Mouse (Mus musculus) neural tube, embryonic 12.5 days (tissue): ENCODE measurements at regions not wholly inside any gene's neighbourhood (a gene's known extent, or its start where the extent isn't known, plus 50 kb on each side); places are given as distances from the start of the nearest gene placed in this dataset.
A peak's percentile ranks its signal among the peaks of the same experiment; 100 is the strongest.

Source experiments
- ATAC-seq: fragments of 200-750 bp; cut with Nextera tagmentation; 2 replicates; pipeline ENCODE4 v1.8.0; 2017; ENCODE audit warnings: low read depth, mild to moderate bottlenecking, moderate TSS enrichment, moderate library complexity; ENCODE audit not compliant: low FRiP score
- H3K27ac ChIP-seq: fragments of 300-500 bp; sonication (generic); 2 replicates; pipeline ENCODE4 v1.5.1; 2016
- H3K27me3 ChIP-seq: fragments of 300-500 bp; sonication (generic); replicated peaks from 2 replicates; pipeline ENCODE4 v1.6.1; 2016; ENCODE audit warnings: mild to moderate bottlenecking
- H3K36me3 ChIP-seq: fragments of 300-500 bp; sonication (generic); 2 replicates; pipeline ENCODE4 v1.6.1; 2016; ENCODE audit warnings: mild to moderate bottlenecking
- H3K4me1 ChIP-seq: fragments of 300-500 bp; sonication (generic); 2 replicates; pipeline ENCODE4 v1.6.1; 2016
- H3K4me2 ChIP-seq: fragments of 300-500 bp; sonication (generic); replicated peaks from 2 replicates; pipeline ENCODE4 v1.6.1; 2016; ENCODE audit warnings: mild to moderate bottlenecking
- H3K4me3 ChIP-seq: fragments of 300-500 bp; sonication (generic); 2 replicates; pipeline ENCODE4 v1.5.1; 2016
- H3K9ac ChIP-seq: fragments of 300-500 bp; sonication (generic); 2 replicates; pipeline ENCODE4 v1.6.1; 2016; ENCODE audit warnings: mild to moderate bottlenecking
- H3K9me3 ChIP-seq: fragments of 300-500 bp; sonication (generic); 2 replicates; pipeline ENCODE4 v1.6.1; 2016; ENCODE audit warnings: mild to moderate bottlenecking
- WGBS: fragments of 180-500 bp; shearing (Covaris S2); methylation state at CpG from one replicate; pipeline ENCODE4 v1.1.7; 2016; 5-methylcytosine and 5-hydroxymethylcytosine counted together

DNA sequence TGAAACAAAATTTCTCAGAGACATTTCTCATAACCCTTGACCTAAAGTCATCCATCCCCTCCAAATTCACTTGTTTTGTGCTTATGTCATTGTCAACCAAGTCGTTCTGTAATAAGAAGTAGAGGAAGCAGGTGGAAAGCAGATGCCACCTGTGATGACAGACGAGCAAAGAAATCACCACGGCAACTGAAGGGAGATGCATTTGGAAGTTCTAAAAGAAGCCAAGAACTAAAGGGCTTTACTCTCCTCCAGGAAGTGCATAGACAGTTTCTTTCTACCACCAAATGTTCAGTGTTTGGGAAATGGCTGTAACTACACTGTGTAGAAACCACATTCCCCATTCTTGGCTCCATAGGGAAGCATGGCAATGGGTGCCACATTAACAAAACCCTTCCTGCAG, 317.4 kb downstream of the Gm10184 start:
- no peaks in the 10 kb centered on the region for H3K4me1 ChIP-seq
- no peak overlapping the region for H3K4me2 ChIP-seq
- no peak overlapping the region for H3K27ac ChIP-seq
- no peak overlapping the region for H3K9ac ChIP-seq
- no peak for ATAC-seq
- WGBS, result 77% methylated on average over 3 of the region's 3 CpGs
- H3K27me3 ChIP-seq, result no peaks in the 10 kb centered on the region
- H3K4me3 ChIP-seq, result no peak overlapping the region
- H3K9me3 ChIP-seq, result no peaks in the 10 kb centered on the region
- no peaks in the 10 kb centered on the region for H3K36me3 ChIP-seq

DNA sequence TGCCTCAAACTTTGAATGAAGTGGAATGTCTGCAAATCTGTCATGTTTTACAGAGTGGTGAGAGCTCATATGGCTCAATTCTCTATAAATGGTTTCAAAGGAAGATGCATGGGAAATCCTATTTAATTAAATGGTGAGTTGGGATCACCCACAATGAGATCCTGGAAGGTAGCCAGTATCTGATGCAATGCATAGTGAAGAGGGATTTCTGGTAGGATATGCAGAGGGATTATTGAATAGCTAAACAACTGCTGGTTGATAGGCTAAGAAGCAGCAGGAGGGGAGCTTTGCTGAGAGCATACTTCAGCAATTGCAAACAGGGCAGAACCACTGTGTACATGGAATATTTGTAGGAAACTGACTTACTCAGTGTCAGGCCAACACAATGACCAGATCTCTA, 350.7 kb downstream of the Gm10184 start:
- no peaks in the 10 kb centered on the region for H3K27me3 ChIP-seq
- H3K27ac ChIP-seq, result no peak overlapping the region
- no peak overlapping the region for H3K9ac ChIP-seq
- no peaks in the 10 kb centered on the region for H3K4me1 ChIP-seq
- H3K36me3 ChIP-seq, result no peaks in the 10 kb centered on the region
- ATAC-seq, result no peak
- no peak overlapping the region for H3K4me2 ChIP-seq
- H3K9me3 ChIP-seq, result no peaks in the 10 kb centered on the region
- no peak overlapping the region for H3K4me3 ChIP-seq

DNA sequence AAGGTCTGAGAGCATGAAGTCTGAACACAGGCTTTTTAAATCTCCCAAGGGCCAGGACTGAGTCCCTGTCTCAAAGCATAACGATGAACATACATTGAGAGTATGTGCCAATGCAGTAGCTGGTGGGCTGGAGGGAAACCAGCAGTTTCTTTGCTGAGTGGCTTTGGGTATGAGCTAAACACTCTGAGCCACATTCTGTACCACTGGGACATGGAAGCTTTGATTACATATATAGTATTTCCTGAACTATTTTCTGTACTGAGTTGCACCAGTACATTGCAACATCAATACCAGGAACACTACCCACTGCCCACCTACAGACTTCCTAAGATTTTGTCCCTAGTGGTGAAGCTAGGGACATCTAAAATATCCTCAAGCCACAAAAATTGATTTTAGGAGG, 354.3 kb upstream of the Fshr start:
- H3K36me3 ChIP-seq, result no peaks in the 10 kb centered on the region
- no peak for ATAC-seq
- no peak overlapping the region for H3K4me3 ChIP-seq
- H3K4me1 ChIP-seq, result no peaks in the 10 kb centered on the region
- no peak overlapping the region for H3K27ac ChIP-seq
- H3K9me3 ChIP-seq, result no peaks in the 10 kb centered on the region
- H3K4me2 ChIP-seq, result no peak overlapping the region
- H3K9ac ChIP-seq, result no peak overlapping the region
- WGBS, result 82% methylated on average over 1 of the region's 1 CpGs
- no peaks in the 10 kb centered on the region for H3K27me3 ChIP-seq

DNA sequence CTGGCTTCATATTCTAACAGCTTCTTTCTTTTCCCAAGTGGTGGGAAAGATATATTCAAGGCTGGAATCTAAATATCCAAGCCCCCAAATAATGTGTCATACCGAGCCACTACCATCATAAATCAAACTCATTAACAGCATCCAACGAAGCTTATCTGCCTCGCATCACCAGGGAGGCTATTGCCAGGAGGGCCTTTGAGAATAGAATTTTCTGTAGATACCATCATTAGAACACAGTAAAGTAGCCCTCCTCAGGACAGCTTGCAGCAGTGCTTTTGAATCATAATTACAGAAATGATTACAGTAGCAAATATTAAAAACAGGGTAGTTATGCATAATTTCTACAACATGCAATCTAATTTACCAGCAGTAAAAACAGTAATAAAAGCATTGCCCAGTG, 353.1 kb upstream of the Fshr start:
- Histone ChIP-seq H3K27ac (no peak overlapping the region), H3K4me2 (no peak overlapping the region), H3K9me3 (no peaks in the 10 kb centered on the region), H3K9ac (no peak overlapping the region), H3K4me1 (no peaks in the 10 kb centered on the region), H3K36me3 (no peaks in the 10 kb centered on the region), H3K4me3 (no peak overlapping the region), H3K27me3 (no peaks in the 10 kb centered on the region)
- ATAC-seq, result peak; percentile 71
- WGBS, result 48% methylated on average over 3 of the region's 3 CpGs

DNA sequence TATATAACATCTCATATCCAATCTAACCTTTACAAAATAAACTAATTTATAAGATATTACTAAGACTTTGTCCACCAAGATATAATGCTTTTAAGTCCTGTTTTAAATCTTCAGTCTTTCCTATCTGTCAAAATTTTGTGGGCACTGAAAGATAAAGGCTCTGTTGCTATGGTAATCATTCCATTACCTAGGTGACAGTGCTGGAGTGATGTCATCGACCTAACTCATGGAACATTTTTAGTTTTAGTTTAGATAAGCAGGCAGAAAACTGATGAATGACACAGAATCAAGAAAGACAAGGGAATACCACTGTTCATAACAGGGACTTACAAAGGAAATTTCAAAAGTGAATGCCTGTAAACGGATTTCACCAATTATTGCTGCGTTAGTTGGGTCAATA, 350.3 kb upstream of the Fshr start:
- WGBS, result 81% methylated on average over 3 of the region's 3 CpGs
- Histone ChIP-seq H3K4me3 (no peak overlapping the region), H3K9ac (no peak overlapping the region), H3K27ac (no peak overlapping the region), H3K9me3 (no peaks in the 10 kb centered on the region), H3K4me2 (no peak overlapping the region), H3K4me1 (no peaks in the 10 kb centered on the region), H3K36me3 (no peaks in the 10 kb centered on the region), H3K27me3 (no peaks in the 10 kb centered on the region)
- ATAC-seq, result no peak

DNA sequence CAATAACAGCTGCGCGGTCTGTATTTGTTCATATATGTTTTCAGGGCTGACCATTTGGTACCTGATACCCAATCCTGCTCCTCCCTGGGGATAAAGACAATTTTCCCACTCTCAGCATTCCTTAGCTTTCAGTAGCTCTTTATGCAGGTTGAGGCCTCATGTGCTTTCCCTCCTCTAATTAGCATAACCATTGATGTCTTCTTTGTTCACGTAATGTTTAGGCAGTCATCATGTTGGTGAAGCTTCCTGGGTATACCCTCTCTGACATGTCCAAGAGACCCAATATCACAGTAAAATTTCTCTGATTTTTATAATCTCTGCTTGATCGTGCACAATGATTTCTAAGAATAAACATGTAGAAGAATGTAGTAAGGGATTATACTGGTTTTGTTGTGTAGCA, 321.4 kb upstream of the Fshr start:
- Histone ChIP-seq H3K4me1 (no peaks in the 10 kb centered on the region), H3K27me3 (no peaks in the 10 kb centered on the region), H3K4me3 (no peak overlapping the region), H3K9me3 (no peaks in the 10 kb centered on the region), H3K4me2 (no peak overlapping the region), H3K27ac (no peak overlapping the region), H3K36me3 (no peaks in the 10 kb centered on the region), H3K9ac (no peak overlapping the region)
- WGBS, result 76% methylated on average over 4 of the region's 4 CpGs
- ATAC-seq, result no peak

DNA sequence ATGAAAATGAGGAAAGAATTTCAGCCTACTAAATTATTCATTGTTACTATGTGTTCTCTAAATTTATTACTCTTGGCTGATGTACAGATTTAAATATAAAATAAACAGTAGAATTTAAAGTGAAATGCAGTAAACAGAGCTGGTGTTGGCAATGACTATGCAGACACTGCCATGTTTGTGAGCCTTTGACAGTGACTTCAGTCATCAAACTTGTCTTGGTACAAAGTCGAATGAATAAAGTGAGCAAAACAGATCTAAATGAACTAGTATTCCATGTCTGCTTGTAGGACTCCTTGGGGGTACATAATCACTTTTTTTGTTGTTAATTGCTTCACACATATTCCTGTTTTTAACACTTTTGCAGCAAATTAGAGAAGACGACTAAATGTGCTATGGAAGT, 318.9 kb upstream of the Fshr start:
- Histone ChIP-seq H3K4me2 (no peak overlapping the region), H3K27ac (no peak overlapping the region), H3K9me3 (no peaks in the 10 kb centered on the region), H3K4me3 (no peak overlapping the region), H3K4me1 (no peaks in the 10 kb centered on the region), H3K36me3 (no peaks in the 10 kb centered on the region), H3K9ac (no peak overlapping the region), H3K27me3 (no peaks in the 10 kb centered on the region)
- WGBS, result 72% methylated on average over 2 of the region's 2 CpGs
- ATAC-seq, result no peak

DNA sequence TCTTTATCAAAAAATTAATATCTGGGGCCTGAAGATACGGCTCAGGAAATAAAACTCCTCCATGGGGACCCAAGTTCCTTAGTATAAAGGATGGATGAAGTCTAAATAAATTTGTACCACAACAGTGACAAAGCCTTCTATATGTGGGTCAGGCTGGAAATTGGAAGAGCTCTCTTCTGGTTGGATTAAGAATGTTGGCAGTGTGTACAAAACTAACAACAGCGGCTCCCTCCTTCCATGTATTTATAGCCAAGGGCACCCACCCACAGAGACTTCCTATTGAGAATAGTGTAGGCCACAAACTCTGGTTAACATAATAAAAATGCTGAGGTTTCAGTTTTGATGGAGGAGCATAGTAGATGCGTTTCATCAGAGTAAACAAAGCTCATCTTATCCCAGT, 304.8 kb upstream of the Fshr start:
- H3K4me3 ChIP-seq, result no peak overlapping the region
- no peak overlapping the region for H3K9ac ChIP-seq
- H3K4me2 ChIP-seq, result no peak overlapping the region
- no peaks in the 10 kb centered on the region for H3K4me1 ChIP-seq
- no peaks in the 10 kb centered on the region for H3K36me3 ChIP-seq
- WGBS, result 81% methylated on average over 3 of the region's 3 CpGs
- no peaks in the 10 kb centered on the region for H3K27me3 ChIP-seq
- no peak for ATAC-seq
- H3K27ac ChIP-seq, result no peak overlapping the region
- H3K9me3 ChIP-seq, result no peaks in the 10 kb centered on the region

DNA sequence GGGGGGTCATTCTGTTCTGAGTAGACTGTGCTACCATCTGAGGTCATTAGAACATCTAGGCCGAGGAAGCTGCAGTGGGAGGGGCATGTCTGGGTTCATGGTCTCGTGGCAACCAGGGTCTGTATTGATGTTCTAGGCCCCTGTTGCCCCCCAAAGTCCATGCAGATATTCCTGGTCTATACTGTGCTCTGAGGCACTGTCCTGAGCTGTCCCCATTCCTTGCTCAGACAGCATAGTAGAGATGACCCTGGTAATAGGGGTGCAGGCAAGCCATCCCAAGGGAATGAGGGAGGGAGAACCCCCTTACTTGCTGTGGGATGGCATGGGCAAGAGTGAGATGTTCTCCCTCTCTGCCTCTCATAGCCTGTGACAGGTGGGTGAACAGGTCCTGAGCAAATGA, 293.1 kb upstream of the Fshr start:
- 75% methylated on average over 2 of the region's 2 CpGs for WGBS
- H3K4me3 ChIP-seq, result no peak overlapping the region
- no peak overlapping the region for H3K27ac ChIP-seq
- no peak overlapping the region for H3K9ac ChIP-seq
- no peaks in the 10 kb centered on the region for H3K36me3 ChIP-seq
- no peaks in the 10 kb centered on the region for H3K4me1 ChIP-seq
- no peaks in the 10 kb centered on the region for H3K27me3 ChIP-seq
- no peaks in the 10 kb centered on the region for H3K9me3 ChIP-seq
- ATAC-seq, result no peak
- no peak overlapping the region for H3K4me2 ChIP-seq

DNA sequence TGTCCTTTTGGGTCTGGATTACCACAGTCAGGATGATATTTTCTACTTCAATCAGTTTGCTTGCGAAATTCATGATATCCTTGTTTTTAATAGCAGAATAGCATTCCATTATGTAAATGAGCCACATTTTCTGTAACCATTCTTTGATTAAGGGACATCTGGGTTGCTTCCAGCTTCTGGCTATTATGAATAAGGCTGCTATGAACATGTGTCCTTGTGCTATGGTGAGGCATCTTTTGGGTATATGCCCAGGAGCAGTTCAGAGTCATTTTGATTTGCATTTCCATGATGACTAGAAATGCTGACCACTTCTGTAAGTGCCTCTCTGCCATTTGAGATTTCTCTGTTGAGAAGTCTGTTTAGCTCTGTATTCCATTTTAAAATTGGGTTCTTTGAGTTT, 266.0 kb upstream of the Fshr start:
- H3K27ac ChIP-seq, result no peak overlapping the region
- H3K9ac ChIP-seq, result no peak overlapping the region
- no peak overlapping the region for H3K4me3 ChIP-seq
- no peak for ATAC-seq
- H3K27me3 ChIP-seq, result no peaks in the 10 kb centered on the region
- H3K4me1 ChIP-seq, result no peaks in the 10 kb centered on the region
- no peaks in the 10 kb centered on the region for H3K9me3 ChIP-seq
- no peaks in the 10 kb centered on the region for H3K36me3 ChIP-seq
- 91% methylated on average over 1 of the region's 1 CpGs for WGBS
- H3K4me2 ChIP-seq, result no peak overlapping the region

DNA sequence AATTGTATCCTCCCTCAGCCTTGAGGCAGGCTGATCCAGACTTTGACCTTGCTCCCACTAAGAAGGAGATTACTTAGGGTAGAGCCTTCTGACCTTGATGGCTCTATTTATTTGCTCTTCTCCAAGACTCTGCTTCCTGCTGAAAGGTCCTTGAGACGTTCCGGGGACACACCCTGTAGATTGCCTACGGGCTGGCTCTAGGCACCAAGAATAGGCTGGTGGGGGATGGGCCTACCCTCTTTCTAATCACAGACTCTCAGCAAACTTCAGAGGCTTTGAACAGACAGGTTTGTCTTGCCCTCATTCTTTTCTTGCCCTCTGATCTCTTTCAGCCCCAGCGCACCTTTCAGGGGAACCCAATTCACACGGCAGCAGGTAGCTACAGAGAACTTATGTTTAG, 265.4 kb upstream of the Fshr start:
- 85% methylated on average over 5 of the region's 5 CpGs for WGBS
- Histone ChIP-seq H3K27me3 (no peaks in the 10 kb centered on the region), H3K4me1 (no peaks in the 10 kb centered on the region), H3K36me3 (no peaks in the 10 kb centered on the region), H3K9me3 (no peaks in the 10 kb centered on the region), H3K4me2 (no peak overlapping the region), H3K9ac (no peak overlapping the region), H3K27ac (no peak overlapping the region), H3K4me3 (no peak overlapping the region)
- no peak for ATAC-seq

DNA sequence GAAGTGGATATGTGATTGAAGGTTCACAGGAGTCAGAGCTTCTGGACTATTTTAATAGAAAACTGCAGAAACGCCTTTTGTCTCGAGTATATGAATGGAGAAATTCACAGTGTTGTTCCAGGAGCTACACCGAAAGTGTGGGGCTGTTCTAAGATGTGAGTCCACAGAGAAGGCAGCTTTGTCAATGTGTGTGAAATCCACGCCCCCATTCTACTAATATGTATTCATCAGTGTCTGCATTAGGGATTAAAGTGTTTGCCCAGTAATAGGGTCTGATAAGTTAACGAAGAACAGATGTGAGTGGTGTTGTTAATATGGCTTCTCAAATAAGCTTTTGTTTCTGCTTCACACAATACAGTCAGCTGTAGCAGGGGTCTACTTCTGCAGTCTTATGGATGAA, 260.0 kb upstream of the Fshr start:
- no peak for ATAC-seq
- Histone ChIP-seq H3K36me3 (no peaks in the 10 kb centered on the region), H3K27me3 (no peaks in the 10 kb centered on the region), H3K4me3 (no peak overlapping the region), H3K9me3 (no peaks in the 10 kb centered on the region), H3K4me1 (no peaks in the 10 kb centered on the region), H3K4me2 (no peak overlapping the region), H3K9ac (no peak overlapping the region), H3K27ac (no peak overlapping the region)
- WGBS, result 85% methylated on average over 5 of the region's 5 CpGs

DNA sequence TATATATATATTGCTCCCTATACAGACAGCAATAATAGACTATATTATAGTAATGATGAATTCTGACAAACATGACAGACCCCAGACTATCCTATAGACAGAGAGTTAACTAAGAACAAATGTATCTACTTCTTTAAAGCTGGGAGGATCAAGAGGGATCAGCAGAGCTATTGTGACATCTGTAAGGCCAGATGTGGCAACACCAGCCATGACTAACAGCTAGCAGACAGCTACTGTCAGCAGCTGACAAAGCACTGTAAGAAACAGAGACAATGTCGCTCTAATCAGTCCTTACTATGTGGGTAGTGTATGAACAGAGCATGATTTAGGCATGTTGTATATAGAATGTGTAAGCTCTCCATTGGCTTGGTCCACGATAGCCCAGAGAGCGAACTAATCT, 253.8 kb upstream of the Fshr start:
- 92% methylated on average over 3 of the region's 3 CpGs for WGBS
- no peak for ATAC-seq
- Histone ChIP-seq H3K36me3 (no peaks in the 10 kb centered on the region), H3K4me2 (no peak overlapping the region), H3K27ac (no peak overlapping the region), H3K9ac (no peak overlapping the region), H3K9me3 (no peaks in the 10 kb centered on the region), H3K4me1 (no peaks in the 10 kb centered on the region), H3K4me3 (no peak overlapping the region), H3K27me3 (no peaks in the 10 kb centered on the region)

DNA sequence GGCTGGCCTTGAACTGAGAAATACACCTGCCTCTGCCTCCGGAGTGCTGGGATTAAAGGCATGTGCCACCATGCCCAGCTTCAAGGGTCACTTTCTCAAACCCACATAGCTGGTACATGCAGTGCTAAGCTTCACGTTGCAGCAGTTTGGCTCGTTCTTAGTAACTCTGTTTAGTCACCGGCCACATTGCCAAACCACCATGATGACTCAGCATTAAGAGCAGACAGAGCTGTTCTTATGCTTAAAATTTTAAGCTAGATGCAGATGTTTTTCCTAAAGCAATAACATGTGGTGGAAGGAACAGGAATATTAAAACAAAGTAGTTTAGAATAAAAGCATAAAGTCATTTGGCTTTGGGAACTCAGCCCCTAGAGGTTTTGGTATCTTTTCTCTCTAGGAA, 250.2 kb upstream of the Fshr start:
- Histone ChIP-seq H3K4me1 (no peaks in the 10 kb centered on the region), H3K9ac (no peak overlapping the region), H3K4me3 (no peak overlapping the region), H3K27ac (no peak overlapping the region), H3K27me3 (no peaks in the 10 kb centered on the region), H3K36me3 (no peaks in the 10 kb centered on the region), H3K4me2 (no peak overlapping the region), H3K9me3 (no peaks in the 10 kb centered on the region)
- ATAC-seq, result no peak
- WGBS, result 92% methylated on average over 4 of the region's 4 CpGs
